Mouse (Mus musculus) adrenal gland, postnatal 14 days (tissue): Measurements from ENCODE around the gene Abcg8. TPM values are rescaled to one million over a fixed set of nuclear protein-coding genes. Genes with fewer than 3 reads are reported as not detected.

Experiments used
- total RNA-seq: library from RNA; stranded (reverse); gene quantifications from 2 replicates; pipeline ENCODE4 v1.2.3, GENCODE M21; 2021

Gene Abcg8
- total RNA-seq, 1 experiment from 2014 or later, result 17.1 TPM

Other genes starting within 250 kb of the Abcg8 start
- gene Thada, start 210.1 kb upstream of the Abcg8 start, total RNA-seq, result 18.9 and 19.6 TPM in 2 replicates
- 7.1 and 7.6 TPM in 2 replicates for gene Plekhh2, start 164.4 kb upstream of the Abcg8 start, total RNA-seq
- gene Dync2li1, start 49.8 kb upstream of the Abcg8 start, total RNA-seq, result 21.7 and 21.9 TPM in 2 replicates
- gene Abcg5, start 6.7 kb downstream of the Abcg8 start, total RNA-seq, result 1.3 and 22.2 TPM in 2 replicates
- 84.6 and 86.6 TPM in 2 replicates for gene Lrpprc, start 114.5 kb downstream of the Abcg8 start, total RNA-seq